Mouse (Mus musculus) lung, embryonic 14.5 days (tissue): Measurements from ENCODE around the gene Grm2. TPM values are rescaled to one million over a fixed set of nuclear protein-coding genes. Genes with fewer than 3 reads are reported as not detected.

Experiments used
- ATAC-seq: fragments of 200-750 bp; cut with Nextera tagmentation; 2 replicates; pipeline ENCODE4 v1.8.0; 2017; ENCODE audit warnings: mild to moderate bottlenecking, moderate TSS enrichment, moderate library complexity; ENCODE audit not compliant: insufficient read depth
- DNase-seq: peaks from one replicate; pipeline ENCODE4 v3.0.0-alpha.2; 2015
- H3K27ac ChIP-seq: fragments of 300-500 bp; sonication (generic); 2 replicates; pipeline ENCODE4 v1.5.1; 2014; ENCODE audit warnings: low read depth, mild to moderate bottlenecking, moderate library complexity
- H3K27me3 ChIP-seq: fragments of 300-500 bp; sonication (generic); 2 replicates; pipeline ENCODE4 v1.6.1; 2014; ENCODE audit warnings: low read length, control low read depth; ENCODE audit not compliant: insufficient read depth
- H3K36me3 ChIP-seq: fragments of 300-500 bp; sonication (generic); 2 replicates; pipeline ENCODE4 v1.6.1; 2014; ENCODE audit warnings: control low read depth; ENCODE audit not compliant: insufficient read depth
- H3K4me1 ChIP-seq: fragments of 300-500 bp; sonication (generic); 2 replicates; pipeline ENCODE4 v1.6.1; 2014; ENCODE audit warnings: antibody characterized with exemption, control low read depth; ENCODE audit not compliant: insufficient read depth
- H3K4me2 ChIP-seq: fragments of 300-500 bp; sonication (generic); 2 replicates; pipeline ENCODE4 v1.6.1; 2014; ENCODE audit warnings: mild to moderate bottlenecking
- H3K4me3 ChIP-seq: fragments of 300-500 bp; sonication (generic); 2 replicates; pipeline ENCODE4 v1.5.1; 2014; ENCODE audit warnings: low read depth, low read length
- H3K9ac ChIP-seq: fragments of 300-500 bp; sonication (generic); 2 replicates; pipeline ENCODE4 v1.6.1; 2014
- H3K9me3 ChIP-seq: fragments of 300-500 bp; sonication (generic); 2 replicates; pipeline ENCODE4 v1.6.1; 2016; ENCODE audit warnings: low read depth, low read length, control low read depth
- CTCF ChIP-seq: IDR thresholded peaks from 2 replicates; pipeline ENCODE4 v1.5.1; 2016; ENCODE audit warnings: antibody characterized with exemption, low read depth
- WGBS: fragments of 180-500 bp; shearing (Covaris S2); extraction: QIAGEN DNeasy Blood & Tissue Kit; methylation state at CpG from one replicate; pipeline ENCODE4 v1.1.7; 2014; 5-methylcytosine and 5-hydroxymethylcytosine counted together
- polyA plus RNA-seq: library from polyadenylated mRNA; unstranded; fragments of >200 nt; fragmentation: Nextera tagmentation; extraction: Ambion mirVana; gene quantifications from 2 replicates; pipeline ENCODE4 v1.2.1, GENCODE M21; 2014

Gene Grm2
- polyA plus RNA-seq, 1 experiment from 2014 or later = not detected

DNA sequence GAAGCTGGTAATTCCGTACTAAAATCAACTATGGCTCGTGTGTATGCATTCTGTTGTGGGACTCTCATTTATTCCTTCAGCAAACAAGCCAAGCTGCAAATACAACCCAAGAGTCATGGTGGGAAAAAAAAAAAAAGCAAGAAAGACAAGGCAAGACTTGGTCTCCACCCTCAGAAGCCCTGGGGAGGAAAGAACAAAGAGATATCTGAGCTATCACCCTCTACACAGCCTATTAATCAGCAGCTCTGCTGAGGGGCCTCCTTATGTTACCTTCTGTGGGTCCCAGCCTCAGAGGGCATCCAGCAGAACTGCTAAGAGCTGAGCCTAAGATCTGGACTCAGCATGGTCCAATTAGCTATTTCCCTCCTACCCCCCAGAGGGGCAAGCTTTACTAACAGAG is 18.0 kb upstream of the Grm2 start:
- 87% methylated on average over 2 of the region's 2 CpGs for WGBS
- H3K27ac ChIP-seq = no peak overlapping the region
- no peaks in the 10 kb centered on the region for H3K9me3 ChIP-seq
- no peaks in the 10 kb centered on the region for H3K4me1 ChIP-seq
- H3K4me3 ChIP-seq = no peak overlapping the region
- ATAC-seq (no peak), DNase-seq (no peak)
- H3K36me3 ChIP-seq = peaks cover 28% of the 10 kb centered on the region; the same call in 1 of the 2 replicates
- no peak for TF ChIP-seq CTCF
- no peak overlapping the region for H3K9ac ChIP-seq
- no peak overlapping the region for H3K4me2 ChIP-seq
- no peaks in the 10 kb centered on the region for H3K27me3 ChIP-seq

DNA sequence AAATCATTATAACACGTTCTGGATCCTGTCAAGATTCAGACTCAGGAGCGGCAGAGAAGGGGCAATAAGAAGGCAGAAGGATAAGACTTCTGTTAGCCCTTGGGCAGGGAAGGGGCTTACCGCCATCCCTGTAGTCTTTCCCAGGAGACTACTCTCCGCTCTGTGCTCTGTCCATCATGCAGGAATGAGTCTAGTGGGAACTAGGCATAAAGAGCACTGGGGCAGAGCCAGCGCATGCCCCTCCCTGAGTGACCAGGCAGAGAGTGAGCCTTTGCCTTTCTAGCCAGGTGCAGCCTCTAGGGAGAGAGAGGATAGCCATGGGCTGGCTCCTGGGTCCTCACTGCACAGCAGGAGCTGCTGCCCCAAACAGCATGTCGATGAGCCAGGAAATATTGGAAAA is 9.0 kb upstream of the Grm2 start:
- DNase-seq (no peak), ATAC-seq (no peak)
- Histone ChIP-seq H3K36me3 (peaks cover 61% of the 10 kb centered on the region; the same call in 1 of the 2 replicates), H3K4me3 (no peak overlapping the region), H3K9ac (no peak overlapping the region), H3K9me3 (no peaks in the 10 kb centered on the region), H3K4me1 (no peaks in the 10 kb centered on the region), H3K27me3 (no peaks in the 10 kb centered on the region), H3K27ac (no peak overlapping the region), H3K4me2 (no peak overlapping the region)
- no peak for TF ChIP-seq CTCF
- 81% methylated on average over 6 of the region's 6 CpGs for WGBS

DNA sequence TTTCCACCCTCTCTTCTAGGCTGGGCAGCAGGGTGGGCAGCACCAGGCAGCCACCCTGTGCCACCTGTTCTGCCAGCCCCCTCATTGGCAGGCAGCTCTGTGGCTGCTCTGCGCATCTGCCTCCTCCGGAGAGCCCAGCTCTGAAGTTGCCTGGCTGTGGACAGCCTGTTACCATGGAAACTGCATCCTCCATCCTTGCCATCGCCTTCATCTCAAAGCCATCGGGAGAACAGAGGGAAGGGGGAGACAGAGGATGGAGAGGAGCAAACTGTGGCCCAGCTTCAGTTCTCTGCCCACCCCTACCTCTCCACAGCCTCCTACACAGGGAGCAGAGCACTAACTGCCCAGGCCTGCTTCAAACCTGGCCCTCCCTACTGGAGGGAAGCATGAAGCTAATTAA is 8.6 kb upstream of the Grm2 start:
- no peak for TF ChIP-seq CTCF

DNA sequence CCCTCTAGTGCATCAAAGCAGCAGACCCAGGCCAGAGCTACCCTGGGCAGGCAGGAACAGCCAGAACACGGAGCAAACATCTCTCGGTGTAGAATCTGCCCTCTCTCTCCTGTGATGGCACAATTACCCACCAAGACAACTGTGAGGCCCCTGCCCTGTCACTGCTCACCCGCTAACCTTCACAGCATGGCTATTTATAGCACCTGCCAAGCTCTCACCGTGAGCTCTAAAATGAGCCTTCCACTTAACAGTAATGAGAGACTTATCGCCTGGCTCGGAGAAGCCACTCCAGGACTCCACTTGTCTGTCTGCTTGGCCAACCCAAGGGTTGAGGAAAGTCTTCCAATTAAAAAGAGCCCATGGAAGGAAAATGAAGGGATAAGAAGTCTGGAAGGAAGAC is 7.3 kb upstream of the Grm2 start:
- 82% methylated on average over 6 of the region's 6 CpGs for WGBS
- no peak overlapping the region for H3K27ac ChIP-seq

More for the DNA sequence above, 8.6 kb upstream of the Grm2 start:
- no peak overlapping the region for H3K9ac ChIP-seq
- no peak overlapping the region for H3K4me2 ChIP-seq
- WGBS = 83% methylated on average over 4 of the region's 4 CpGs
- H3K27ac ChIP-seq = no peak overlapping the region
- no peaks in the 10 kb centered on the region for H3K27me3 ChIP-seq
- H3K36me3 ChIP-seq = peaks cover 61% of the 10 kb centered on the region; the same call in 1 of the 2 replicates
- no peaks in the 10 kb centered on the region for H3K9me3 ChIP-seq
- ATAC-seq (no peak), DNase-seq (no peak)
- H3K4me3 ChIP-seq = no peak overlapping the region
- H3K4me1 ChIP-seq = no peaks in the 10 kb centered on the region

DNA sequence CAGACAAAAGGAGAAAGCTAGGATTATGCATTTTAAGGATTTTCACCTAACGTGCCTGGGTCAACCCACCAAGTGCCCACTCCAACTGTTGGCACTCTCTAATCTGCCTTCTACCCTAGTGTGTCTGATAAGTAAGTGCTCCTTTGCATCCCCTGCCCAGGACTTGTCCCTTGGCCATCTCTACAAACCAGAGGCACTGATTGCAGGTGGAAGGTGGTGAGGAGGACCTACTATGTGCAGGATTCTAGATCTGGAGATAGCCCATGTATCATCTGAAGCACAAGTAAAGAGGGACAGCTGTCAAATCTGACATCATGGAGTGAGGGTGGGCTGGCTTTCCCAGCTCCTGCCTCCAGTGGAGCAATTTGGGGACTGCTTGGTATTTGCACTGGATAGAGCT is 4.1 kb upstream of the Grm2 start:
- no peak for ATAC-seq

More for the DNA sequence above, 7.3 kb upstream of the Grm2 start:
- DNase-seq (no peak), ATAC-seq (no peak)
- Histone ChIP-seq H3K4me2 (no peak overlapping the region), H3K36me3 (peaks cover 55% of the 10 kb centered on the region; the same call in 1 of the 2 replicates), H3K9me3 (no peaks in the 10 kb centered on the region), H3K9ac (no peak overlapping the region), H3K27me3 (no peaks in the 10 kb centered on the region), H3K4me3 (no peak overlapping the region), H3K4me1 (no peaks in the 10 kb centered on the region)
- no peak for TF ChIP-seq CTCF

DNA sequence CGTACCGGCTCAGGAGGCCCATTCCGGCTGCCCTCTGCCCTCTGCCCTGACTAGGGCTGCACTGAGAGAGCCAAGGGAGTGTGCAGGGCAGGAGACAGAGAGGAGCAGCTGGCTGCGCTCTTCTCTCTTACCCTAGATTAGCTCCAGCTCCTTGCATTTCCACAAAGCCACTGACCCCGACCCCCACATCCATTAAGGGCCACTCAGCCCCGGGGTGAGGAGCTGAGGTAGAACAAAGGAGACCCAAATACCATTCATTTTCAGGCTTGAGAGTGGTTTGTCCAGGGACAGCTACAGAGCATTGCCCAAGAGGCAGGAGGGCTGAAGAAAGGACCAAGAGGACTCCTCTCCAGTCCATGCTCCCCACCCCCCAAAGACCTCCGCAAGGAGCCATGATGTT is 3.6 kb upstream of the Grm2 start:
- WGBS = 59% methylated on average over 7 of the region's 7 CpGs
- no peak for ATAC-seq
- no peak for TF ChIP-seq CTCF
- Histone ChIP-seq H3K4me1 (no peaks in the 10 kb centered on the region), H3K27ac (no peak overlapping the region), H3K9me3 (no peaks in the 10 kb centered on the region), H3K9ac (no peak overlapping the region), H3K36me3 (peaks cover 32% of the 10 kb centered on the region; the same call in 1 of the 2 replicates), H3K4me3 (no peak overlapping the region), H3K4me2 (no peak overlapping the region), H3K27me3 (peaks cover 20% of the 10 kb centered on the region; the same call in 1 of the 2 replicates)
- no peak for DNase-seq

More for the DNA sequence above, 4.1 kb upstream of the Grm2 start:
- H3K9me3 ChIP-seq = no peaks in the 10 kb centered on the region
- peaks cover 33% of the 10 kb centered on the region; the same call in 1 of the 2 replicates for H3K36me3 ChIP-seq
- no peak overlapping the region for H3K9ac ChIP-seq
- no peak overlapping the region for H3K4me3 ChIP-seq
- TF ChIP-seq CTCF = no peak
- no peak for DNase-seq
- no peak overlapping the region for H3K27ac ChIP-seq
- WGBS = 83% methylated on average over 1 of the region's 1 CpGs
- no peak overlapping the region for H3K4me2 ChIP-seq
- H3K27me3 ChIP-seq = peaks cover 16% of the 10 kb centered on the region; the same call in 1 of the 2 replicates
- no peaks in the 10 kb centered on the region for H3K4me1 ChIP-seq

DNA sequence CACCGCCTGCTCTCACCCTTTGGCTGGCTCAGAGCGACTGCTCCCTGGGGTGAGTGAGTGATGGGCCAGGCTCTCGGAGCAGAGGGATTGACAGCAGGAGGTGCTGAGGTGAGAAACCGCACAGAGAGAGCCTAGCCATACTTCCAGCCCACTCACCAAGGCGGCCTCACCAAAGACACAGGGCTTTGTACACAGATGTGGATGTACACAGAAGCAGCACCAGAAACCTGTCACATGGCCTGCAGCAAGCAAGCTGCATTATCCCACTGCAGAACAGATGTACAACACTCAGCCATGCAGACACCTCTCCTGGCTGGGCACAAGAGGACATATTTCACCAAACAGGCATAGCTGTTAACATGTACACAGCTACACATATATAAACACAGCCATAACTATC is 1.7 kb upstream of the Grm2 start:
- Histone ChIP-seq H3K4me3 (no peak overlapping the region), H3K4me2 (no peak overlapping the region), H3K36me3 (peaks cover 32% of the 10 kb centered on the region; the same call in 1 of the 2 replicates), H3K9ac (no peak overlapping the region), H3K27ac (no peak overlapping the region), H3K27me3 (peaks cover 20% of the 10 kb centered on the region; the same call in 1 of the 2 replicates), H3K9me3 (no peaks in the 10 kb centered on the region), H3K4me1 (no peaks in the 10 kb centered on the region)
- DNase-seq (no peak), ATAC-seq (no peak)
- 25% methylated on average over 5 of the region's 5 CpGs for WGBS
- no peak for TF ChIP-seq CTCF
